Mouse (Mus musculus): Measurements from ENCODE around the gene Psmd13.
A peak's percentile ranks its signal among the peaks of the same experiment; 100 is the strongest.
"Not testable (repeated sequence)": the region's sequence is repeated elsewhere in the genome, so short reads cannot be mapped to it uniquely, and the experiment has no call there.

The Psmd13 gene

DNA sequence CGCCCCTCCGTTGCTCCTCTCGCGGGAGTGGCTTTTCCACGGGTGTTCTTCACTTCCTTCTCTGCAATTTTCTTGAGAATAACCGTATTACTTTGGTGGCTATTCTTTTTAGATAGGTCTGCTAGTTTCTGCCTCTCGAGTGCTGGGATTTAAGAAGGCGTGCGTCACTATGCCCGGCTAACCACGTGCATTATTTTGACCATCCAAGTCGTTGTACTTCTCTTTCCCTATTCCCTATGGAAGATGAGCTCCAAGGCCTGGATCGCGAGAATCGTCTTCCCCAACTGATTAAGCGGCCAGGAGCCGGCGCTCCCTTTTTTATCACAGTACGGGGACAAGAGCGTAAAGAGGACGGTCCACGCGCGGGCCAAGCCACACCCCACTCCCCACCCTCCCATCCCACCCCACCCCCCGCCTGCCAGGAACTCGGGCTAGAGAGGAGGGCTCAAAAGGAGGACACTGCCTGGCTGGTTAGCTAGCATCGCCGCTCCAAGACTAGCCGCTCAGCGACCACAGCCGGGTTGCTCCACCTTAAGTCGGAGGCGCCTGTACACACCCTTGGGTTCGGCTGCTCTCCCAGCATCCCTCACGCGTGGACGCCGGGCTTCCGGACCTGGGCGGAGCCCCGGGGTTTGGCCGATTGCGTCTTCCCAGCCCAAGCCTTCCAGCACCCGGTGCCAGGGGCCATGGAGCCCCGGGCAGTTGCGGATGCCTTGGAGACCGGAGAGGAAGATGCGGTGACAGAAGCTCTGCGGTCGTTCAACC is 24.8 kb upstream of the Psmd13 start, which contains the start of gene Ric8a:
Gene Ric8a (plus strand): TSS at position 173 of the 765 bp plus-strand sequence.
- peak; percentile 86 to 88 for DNase-seq

- peak; percentile 17 to 21 for DNase-seq
Measured at GRCm38 (mm10) chr7:140857550-140858505, 23.9 kb upstream of the Psmd13 start, which contains the start of gene Bet1l. Gene Bet1l (minus strand): TSS chr7:140857577.

DNA sequence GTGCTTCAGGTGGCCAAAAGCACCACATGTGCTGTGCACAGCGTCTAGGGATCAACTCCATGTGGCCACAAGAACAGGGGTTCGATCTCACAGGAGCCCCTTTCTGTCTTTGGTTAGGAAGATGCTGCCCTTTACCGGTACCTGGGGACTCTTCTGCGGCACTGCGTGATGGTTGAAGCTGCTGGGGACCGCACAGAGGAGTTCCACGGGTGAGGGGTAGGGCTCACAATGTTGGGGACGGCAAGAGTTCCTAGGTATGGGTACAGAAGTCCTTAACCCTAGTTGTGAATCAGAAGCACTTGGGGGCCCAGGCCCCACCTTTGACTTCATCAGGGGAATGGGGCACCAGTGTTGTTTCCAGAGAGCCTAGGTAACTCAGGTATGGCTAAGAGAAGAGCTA is 23.0 kb upstream of the Psmd13 start:
- DNase-seq = no peak

- DNase-seq = no peak
Measured at GRCm38 (mm10) chr7:140859997-140860396, 21.8 kb upstream of the Psmd13 start.

GRCm38 (mm10) chr7:140860728-140861127 is 21.0 kb upstream of the Psmd13 start:
- no peak for DNase-seq

- no peak for DNase-seq
Measured at GRCm38 (mm10) chr7:140864761-140865160, 17.0 kb upstream of the Psmd13 start.

- no peak for DNase-seq
Measured at GRCm38 (mm10) chr7:140874224-140874623, 7.5 kb upstream of the Psmd13 start.

DNA sequence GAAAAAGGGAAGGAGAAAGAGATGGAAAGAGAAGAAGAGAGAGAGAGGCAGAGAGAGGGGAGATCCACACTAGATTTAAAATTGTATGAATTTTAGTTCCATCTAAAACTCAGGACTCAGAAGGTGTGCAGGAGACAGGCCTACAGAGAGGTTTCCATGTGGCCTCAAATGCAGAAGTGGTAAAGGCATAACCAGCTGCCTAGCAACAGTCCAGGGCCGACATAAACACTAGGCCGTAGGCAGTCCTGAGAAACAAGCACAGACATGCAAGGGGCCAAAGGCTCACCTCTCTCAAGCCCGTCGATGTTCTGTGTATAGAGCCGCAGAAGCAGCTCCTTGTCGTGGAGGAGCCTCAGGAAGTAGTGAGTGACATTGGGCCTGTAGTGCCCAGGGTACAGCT is 4.4 kb upstream of the Psmd13 start:
- DNase-seq = no peak

DNA sequence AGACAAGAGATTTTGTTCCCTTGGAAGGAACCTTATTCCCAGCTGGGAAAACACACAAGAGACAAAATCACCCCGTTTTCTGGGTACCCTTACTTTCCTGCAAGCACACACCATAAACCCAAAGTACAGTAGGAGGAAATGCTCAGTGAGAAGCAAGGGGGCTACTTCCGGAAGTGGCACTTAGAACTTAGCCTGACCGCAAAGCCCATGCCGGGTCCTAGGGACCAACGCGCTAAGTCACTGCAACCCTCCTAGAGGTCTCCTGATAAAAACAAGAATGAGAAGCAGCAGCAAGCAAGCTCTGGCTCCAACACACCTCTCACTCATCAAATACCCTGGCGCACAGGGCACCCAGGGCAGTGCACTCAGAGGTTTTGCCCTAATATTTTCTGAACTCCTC is 2.4 kb upstream of the Psmd13 start:
- no peak for DNase-seq

DNA sequence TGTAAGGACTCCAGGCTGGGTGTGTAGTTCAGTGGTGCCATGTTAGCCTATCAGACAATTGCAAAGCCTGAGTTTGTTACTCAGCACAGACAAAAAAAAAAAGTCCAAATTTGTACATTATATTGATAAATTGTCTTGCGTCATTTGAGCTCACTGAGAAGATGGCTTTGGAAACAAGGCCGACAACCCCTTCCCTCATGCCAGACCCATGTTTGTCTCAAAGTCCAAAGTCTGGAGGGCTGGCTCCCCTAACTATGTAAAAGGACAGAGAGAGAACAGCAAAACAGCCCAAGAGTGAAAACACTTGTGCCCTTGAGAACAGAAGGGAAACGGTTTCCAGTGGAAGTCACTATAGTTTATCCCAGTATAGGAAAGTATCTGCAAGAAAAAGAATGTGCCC is 1.3 kb upstream of the Psmd13 start:
- no peak for DNase-seq

DNA sequence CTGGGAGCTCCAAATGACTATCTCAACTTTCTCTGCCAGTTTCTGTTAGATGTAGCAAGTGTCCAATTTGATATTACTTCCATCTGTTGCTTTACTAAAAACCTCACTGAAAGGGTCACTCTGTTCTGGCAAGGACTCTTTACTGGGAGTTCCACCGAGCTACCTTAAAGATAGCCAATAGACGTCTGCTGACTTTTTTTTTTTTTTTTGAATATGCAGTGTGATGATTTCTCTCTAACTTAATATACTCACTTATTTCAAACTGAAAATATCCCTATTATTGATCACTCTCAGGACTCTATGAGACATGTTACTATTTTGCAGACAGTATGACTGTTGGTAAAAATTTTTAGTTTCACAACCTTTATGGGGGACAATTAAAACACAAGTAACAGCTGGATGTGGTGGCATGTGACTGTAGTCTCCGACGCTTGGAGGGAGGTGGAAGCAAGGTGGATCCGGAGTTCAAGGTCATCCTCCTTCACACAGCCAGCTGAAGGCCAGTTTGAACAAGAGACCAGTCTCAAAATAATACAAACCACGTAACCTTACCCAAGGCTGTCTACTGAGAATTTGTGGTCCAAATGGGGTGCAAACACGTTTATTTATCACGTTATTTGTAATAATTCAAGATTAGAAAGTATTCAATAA is 778 bp upstream of the Psmd13 start:
- no peak for DNase-seq

DNA sequence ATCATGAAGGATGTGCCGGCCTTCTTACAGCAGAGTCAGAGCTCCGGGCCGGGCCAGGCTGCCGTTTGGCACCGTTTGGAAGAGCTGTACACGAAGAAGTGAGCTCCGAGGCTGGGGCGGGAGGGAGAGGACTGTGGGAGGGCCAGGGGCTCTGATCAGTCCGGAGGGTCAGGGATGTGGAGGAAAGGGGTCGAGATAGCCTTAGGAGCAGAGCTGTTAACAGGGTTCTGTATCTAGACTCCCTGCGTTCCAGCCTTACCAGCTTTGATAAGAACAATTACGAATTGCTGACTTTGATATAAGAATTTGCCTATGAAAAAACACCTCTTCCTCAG is 668 bp downstream of the Psmd13 start:
- no peak for DNase-seq

GRCm38 (mm10) chr7:140890636-140891035 is 8.9 kb downstream of the Psmd13 start:
- DNase-seq = not testable (repeated sequence)

GRCm38 (mm10) chr7:140894031-140894430 is 12.3 kb downstream of the Psmd13 start:
- no peak for DNase-seq

DNA sequence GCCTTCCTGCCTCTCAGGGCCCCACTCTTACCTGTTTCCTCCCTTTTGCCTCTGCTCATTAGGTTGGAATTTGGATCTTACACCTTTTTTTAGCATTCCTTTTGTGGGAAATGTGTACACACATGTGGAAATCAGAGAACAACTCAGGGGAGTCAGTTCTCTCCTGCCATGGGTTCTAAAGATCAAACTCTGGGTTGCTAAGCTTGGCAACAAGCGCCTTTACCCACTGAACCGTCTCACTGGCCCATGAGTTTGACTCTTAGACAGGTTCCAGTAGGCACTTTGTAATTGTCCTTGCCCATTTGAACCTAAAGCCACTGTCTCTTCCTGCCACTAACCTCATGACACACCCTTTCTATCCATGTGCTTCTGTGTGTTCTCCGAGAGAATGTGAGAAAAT is 12.8 kb downstream of the Psmd13 start:
- no peak for DNase-seq

DNA sequence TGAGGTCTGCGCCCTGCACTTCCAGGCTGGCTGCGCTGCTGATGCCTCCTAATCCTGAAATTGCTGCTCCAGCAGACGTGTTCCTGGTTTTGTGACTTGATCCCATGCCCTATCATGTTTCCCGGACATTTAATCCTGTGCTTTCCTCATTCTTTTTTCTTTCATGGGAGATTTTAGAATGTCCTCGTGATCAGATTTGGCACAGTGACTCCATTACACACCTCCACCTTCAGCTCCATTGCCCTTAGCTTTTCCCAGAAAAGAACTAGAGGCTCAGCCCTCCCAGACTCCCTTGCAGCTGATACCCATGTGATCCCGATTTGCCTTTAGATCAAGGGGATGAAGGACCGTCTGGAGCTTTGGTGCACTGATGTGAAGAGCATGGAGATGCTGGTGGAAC is 16.1 kb downstream of the Psmd13 start:
- no peak for DNase-seq

- DNase-seq = no peak
Measured at GRCm38 (mm10) chr7:140899121-140899520, 17.4 kb downstream of the Psmd13 start.

- no peak for DNase-seq
Measured at GRCm38 (mm10) chr7:140900220-140900619, 18.5 kb downstream of the Psmd13 start, which contains the start of gene Cox8b. Gene Cox8b (minus strand): TSS chr7:140900446.

GRCm38 (mm10) chr7:140902036-140902875 is 20.5 kb downstream of the Psmd13 start:
- DNase-seq = no peak

- DNase-seq = peak; percentile 81 to 84
Measured at GRCm38 (mm10) chr7:140903212-140903611, 21.4 kb downstream of the Psmd13 start.

DNA sequence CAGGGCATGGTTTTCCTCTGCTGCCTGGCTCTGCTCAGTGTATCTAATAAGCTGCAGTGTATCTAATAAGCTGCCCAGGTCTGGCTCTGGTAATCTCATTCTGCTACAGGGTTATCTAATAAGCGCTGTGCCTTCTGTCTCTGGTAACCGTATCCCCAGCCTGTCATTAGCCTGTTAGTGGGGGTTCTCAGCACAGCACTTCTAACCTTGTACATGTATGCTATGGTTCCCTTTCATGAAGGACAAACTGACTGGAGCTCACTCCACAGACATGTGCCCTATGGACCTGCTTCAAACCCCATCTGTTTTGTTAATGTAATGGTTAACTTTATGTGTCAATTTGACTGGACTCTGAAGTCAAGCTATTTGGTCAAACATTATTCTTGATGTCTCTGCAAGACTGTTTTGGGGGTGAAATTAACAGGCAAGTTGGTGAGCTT is 23.9 kb downstream of the Psmd13 start:
- no peak for DNase-seq

GRCm38 (mm10) chr7:140907131-140907530 is 25.4 kb downstream of the Psmd13 start:
- DNase-seq = no peak
